9 mouse cellular contexts compared by ENCODE assay signal in the genomic region with DNA sequence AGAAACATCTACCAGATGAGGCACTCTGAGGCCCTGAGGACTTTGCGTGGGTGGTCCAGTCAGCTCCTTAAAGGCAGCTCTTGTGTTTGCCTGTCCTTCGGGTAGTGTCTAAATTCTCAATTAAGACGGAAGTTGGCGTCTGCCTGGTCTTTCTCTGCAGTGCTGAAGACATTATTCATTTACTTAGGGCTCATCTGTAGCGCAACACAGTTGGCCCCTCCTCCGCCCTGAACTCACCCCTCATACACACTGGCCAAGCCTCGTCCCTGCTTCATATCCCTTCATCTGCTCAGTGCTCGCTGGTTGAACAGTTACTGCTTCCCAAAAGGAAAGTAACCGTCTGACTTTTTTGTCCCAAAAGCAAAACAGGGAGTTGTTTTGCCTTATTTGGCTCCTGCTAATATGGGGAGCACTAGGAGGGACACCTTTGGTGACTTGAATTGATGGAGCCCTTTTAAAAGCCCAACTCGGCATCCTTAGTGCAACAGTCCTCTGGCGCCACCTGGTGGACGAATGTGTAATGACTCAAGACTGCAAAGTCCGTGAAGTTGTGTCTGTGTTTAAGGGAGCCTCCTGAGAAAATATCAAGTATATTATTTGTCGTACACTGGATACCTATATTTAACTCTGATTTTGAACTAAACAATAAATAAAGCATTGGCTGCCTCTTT. TPM values are rescaled to one million over a fixed set of nuclear protein-coding genes. Genes with fewer than 3 reads are reported as not detected.
DNase-seq lines count a peak whose midpoint lies in the region; ATAC-seq and TF ChIP-seq lines count a peak whose summit lies in the region.
"Had no signal": no experiment of that assay in that cellular context is flagged by ENCODE, and none has a peak within 500 bp of the region (broad histone marks: within the 10 kb centered on the region; RNA-seq: fewer than 3 reads in every experiment).

No protein-coding gene starts in this region.

- no peak overlapping the region for H3K4me2 ChIP-seq in embryonic facial prominence, embryonic 11.5 days (ENCODE audit: low read depth, low read length)
- peak overlapping the region; percentile 31 for H3K4me2 ChIP-seq in heart, embryonic 13.5 days
- no peak overlapping the region for H3K4me2 ChIP-seq in lung, postnatal 0 days (replicated peaks; ENCODE audit: low read depth, low read length)
- H3K4me2 ChIP-seq: limb, embryonic 13.5 days had no signal

- peaks cover 36% of the 10 kb centered on the region for H3K4me1 ChIP-seq in E14TG2a.4 (replicated peaks; ENCODE audit: low read depth, low read length)
- no peaks in the 10 kb centered on the region; the same call in 1 of the 2 replicates for H3K4me1 ChIP-seq in embryonic facial prominence, embryonic 11.5 days (ENCODE audit: control insufficient read depth, insufficient read depth, low read length)
- H3K4me1 ChIP-seq in heart, embryonic 13.5 days = peaks cover 16% of the 10 kb centered on the region
- no peaks in the 10 kb centered on the region for H3K4me1 ChIP-seq in lung, postnatal 0 days (ENCODE audit: insufficient read depth, low read depth, low read length)

- H3K36me3 ChIP-seq in E14TG2a.4 (ENCODE audit: insufficient read depth, low read length) = peaks cover 9% of the 10 kb centered on the region
- H3K36me3 ChIP-seq in embryonic facial prominence, embryonic 11.5 days (replicated peaks; ENCODE audit: control insufficient read depth, insufficient read depth, low read depth, low read length) = no peaks in the 10 kb centered on the region
- no peaks in the 10 kb centered on the region for H3K36me3 ChIP-seq in heart, embryonic 13.5 days
- H3K36me3 ChIP-seq in lung, postnatal 0 days (ENCODE audit: insufficient read depth, low read length) = no peaks in the 10 kb centered on the region
- H3K36me3 ChIP-seq: limb, embryonic 13.5 days had no signal

- no peak overlapping the region for H3K4me3 ChIP-seq in E14TG2a.4 (replicated peaks; ENCODE audit: low read length)
- no peak overlapping the region for H3K4me3 ChIP-seq in embryonic facial prominence, embryonic 11.5 days (ENCODE audit: low read depth, low read length)
- H3K4me3 ChIP-seq in heart, embryonic 13.5 days = no peak overlapping the region
- no peak overlapping the region for H3K4me3 ChIP-seq in lung, postnatal 0 days (ENCODE audit: low read depth, low read length)
- H3K4me3 ChIP-seq: limb, embryonic 13.5 days had no signal

- H3K27ac ChIP-seq in embryonic facial prominence, embryonic 11.5 days (replicated peaks; ENCODE audit: low read depth, low read length) = no peak overlapping the region
- no peak overlapping the region for H3K27ac ChIP-seq in heart, embryonic 13.5 days (replicated peaks)
- no peak overlapping the region for H3K27ac ChIP-seq in lung, postnatal 0 days (ENCODE audit: low read length)
- H3K27ac ChIP-seq: limb, embryonic 13.5 days had no signal

- TF ChIP-seq EP300 in lung, postnatal 0 days (IDR thresholded peaks at IDR 0.05) = no peak

- 30% methylated on average over 14 of the region's 14 CpGs for WGBS in embryonic facial prominence, embryonic 11.5 days
- WGBS in heart, embryonic 13.5 days = 31% methylated on average over 14 of the region's 14 CpGs
- WGBS in large intestine, adult 2 months = 35% methylated on average over 14 of the region's 14 CpGs
- 26% methylated on average over 14 of the region's 14 CpGs for WGBS in lung, postnatal 0 days

- peaks cover 17% of the 10 kb centered on the region for H3K9me3 ChIP-seq in E14TG2a.4 (ENCODE audit: low read length)
- no peaks in the 10 kb centered on the region for H3K9me3 ChIP-seq in embryonic facial prominence, embryonic 11.5 days (replicated peaks; ENCODE audit: control insufficient read depth, low read length)
- H3K9me3 ChIP-seq in heart, embryonic 13.5 days = no peaks in the 10 kb centered on the region
- H3K9me3 ChIP-seq in lung, postnatal 0 days (ENCODE audit: low read length) = no peaks in the 10 kb centered on the region
- H3K9me3 ChIP-seq: limb, embryonic 13.5 days had no signal

- H3K9ac ChIP-seq in embryonic facial prominence, embryonic 11.5 days (replicated peaks; ENCODE audit: low read length) = no peak overlapping the region
- H3K9ac ChIP-seq in heart, embryonic 13.5 days = no peak overlapping the region
- H3K9ac ChIP-seq in lung, postnatal 0 days (replicated peaks; ENCODE audit: low read depth) = no peak overlapping the region
- H3K9ac ChIP-seq: limb, embryonic 13.5 days had no signal

- ATAC-seq in embryonic facial prominence, embryonic 11.5 days (replicated peaks; ENCODE audit: insufficient number of reproducible peaks, low FRiP score, low TSS enrichment, low read depth) = no peak
- ATAC-seq in heart, embryonic 13.5 days (ENCODE audit: extremely low read depth, insufficient number of reproducible peaks, low FRiP score, low TSS enrichment) = no peak
- no peak for ATAC-seq in lung, postnatal 0 days

- no peaks in the 10 kb centered on the region for H3K27me3 ChIP-seq in E14TG2a.4 (ENCODE audit: insufficient read depth, low read length)
- no peaks in the 10 kb centered on the region for H3K27me3 ChIP-seq in embryonic facial prominence, embryonic 11.5 days (ENCODE audit: control insufficient read depth, insufficient read depth, low read length)
- H3K27me3 ChIP-seq in heart, embryonic 13.5 days (replicated peaks) = peaks cover 22% of the 10 kb centered on the region; the same call in 1 of the 2 replicates
- H3K27me3 ChIP-seq in lung, postnatal 0 days (replicated peaks; ENCODE audit: insufficient read depth, low read length) = no peaks in the 10 kb centered on the region
- H3K27me3 ChIP-seq: limb, embryonic 13.5 days had no signal

- peak; percentile 79 to 80 for DNase-seq in adrenal gland, postnatal 36 days
- DNase-seq in embryonic facial prominence, embryonic 11.5 days (ENCODE audit: low spot score) = peak; percentile 91
- peak; percentile 42 for DNase-seq in large intestine, adult 2 months (ENCODE audit: low read depth, low spot score)
- DNase-seq in lung, postnatal 0 days (ENCODE audit: low spot score) = peak; percentile 80
- DNase-seq in retina, embryonic 14.5 days (ENCODE audit: low spot score) = peak; percentile 92
- DNase-seq in thymus, postnatal 14 days = peak; percentile 86

- peak; percentile 84 for TF ChIP-seq CTCF in E14TG2a.4 (conservative IDR thresholded peaks at IDR 0.05; ENCODE audit: low read length)
- peak; percentile 97 for TF ChIP-seq CTCF in lung, postnatal 0 days (IDR thresholded peaks at IDR 0.05)

RNA-seq across cellular contexts. Expression of gene Setd4, which starts 27.3 kb away (rescaled TPM):
- 1 to 10 TPM; 2.7 to 6.2 TPM for total RNA-seq in adrenal gland, postnatal 36 days (2021)
- 15.8 and 18.0 TPM in 2 replicates for polyA plus RNA-seq in embryonic facial prominence, embryonic 11.5 days (2014; fragmentation: Nextera tagmentation; extraction: Ambion mirVana)
- polyA plus RNA-seq in heart, embryonic 13.5 days (2015; fragmentation: Nextera tagmentation; extraction: Ambion mirVana) = 5.4 and 5.8 TPM in 2 replicates
- polyA plus RNA-seq in large intestine, adult 2 months (2012; rRNA removed) = 4.4 and 7.1 TPM in 2 replicates
- 5.6 and 6.7 TPM in 2 replicates for polyA plus RNA-seq in lung, postnatal 0 days (2015; fragmentation: Nextera tagmentation; extraction: Ambion mirVana)

RNA-seq across cellular contexts. Expression of gene Cbr1, which starts 29.1 kb away (rescaled TPM):
- total RNA-seq in adrenal gland, postnatal 36 days (2021) = 100 to 1,000 TPM in 1 of 2 experiments, 10 to 100 TPM in 1; 63.7 to 116 TPM
- polyA plus RNA-seq in embryonic facial prominence, embryonic 11.5 days (2014; fragmentation: Nextera tagmentation; extraction: Ambion mirVana) = 133 and 139 TPM in 2 replicates
- polyA plus RNA-seq in heart, embryonic 13.5 days (2015; fragmentation: Nextera tagmentation; extraction: Ambion mirVana) = 58.6 and 59.4 TPM in 2 replicates
- 82.4 and 167 TPM in 2 replicates for polyA plus RNA-seq in large intestine, adult 2 months (2012; rRNA removed)
- 74.0 and 75.7 TPM in 2 replicates for polyA plus RNA-seq in lung, postnatal 0 days (2015; fragmentation: Nextera tagmentation; extraction: Ambion mirVana)

RNA-seq across cellular contexts. Expression of gene Gm5678, which starts 51.4 kb away (rescaled TPM):
- 1 to 10 TPM; 4.1 to 5.6 TPM for total RNA-seq in adrenal gland, postnatal 36 days (2021)
- polyA plus RNA-seq in embryonic facial prominence, embryonic 11.5 days (2014; fragmentation: Nextera tagmentation; extraction: Ambion mirVana) = not detected in 2 replicates
- polyA plus RNA-seq in heart, embryonic 13.5 days (2015; fragmentation: Nextera tagmentation; extraction: Ambion mirVana) = not detected in 2 replicates
- polyA plus RNA-seq in large intestine, adult 2 months (2012; rRNA removed) = not detected in 2 replicates
- polyA plus RNA-seq in lung, postnatal 0 days (2015; fragmentation: Nextera tagmentation; extraction: Ambion mirVana) = not detected in 2 replicates
- polyA plus RNA-seq: limb, embryonic 13.5 days had no signal

Comparison
In these comparisons a context has a peak if more than half of its experiments do, and no peak if none do; other contexts are left out.
1. DNase-seq: peak in every context shown above with its lines; median percentile 92 in retina, embryonic 14.5 days; 91 in embryonic facial prominence, embryonic 11.5 days; 86 in thymus, postnatal 14 days; 80 in lung, postnatal 0 days; 80 in adrenal gland, postnatal 36 days; 42 in large intestine, adult 2 months.